Mouse (Mus musculus): ENCODE results near the gene Cd79b.
A peak's percentile ranks its signal among the peaks of the same experiment; 100 is the strongest.

The Cd79b gene

DNA sequence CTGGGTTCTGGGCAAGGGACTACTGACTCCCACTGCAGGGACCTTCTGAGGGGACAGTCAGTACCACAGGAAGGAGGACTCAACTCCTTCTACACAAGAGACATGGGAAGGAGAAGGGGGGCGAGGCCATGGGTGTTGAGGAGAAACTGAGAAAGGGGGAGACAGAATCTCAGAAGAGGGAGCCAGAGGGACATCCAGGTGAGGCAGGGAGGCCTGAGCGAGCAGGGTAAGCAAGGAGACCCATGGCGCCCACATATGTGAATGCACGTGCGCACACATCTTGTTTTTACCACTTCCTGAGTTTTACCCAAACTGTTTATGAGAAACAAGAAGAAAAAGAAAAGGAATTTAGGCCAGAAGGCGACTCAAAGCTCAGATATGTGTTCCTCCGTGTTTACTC lies 3.2 kb upstream of the Cd79b start:
- peak; percentile 72 for DNase-seq

- no peak for DNase-seq
Measured at GRCm38 (mm10) chr11:106316416-106316815, 1.9 kb upstream of the Cd79b start.

DNA sequence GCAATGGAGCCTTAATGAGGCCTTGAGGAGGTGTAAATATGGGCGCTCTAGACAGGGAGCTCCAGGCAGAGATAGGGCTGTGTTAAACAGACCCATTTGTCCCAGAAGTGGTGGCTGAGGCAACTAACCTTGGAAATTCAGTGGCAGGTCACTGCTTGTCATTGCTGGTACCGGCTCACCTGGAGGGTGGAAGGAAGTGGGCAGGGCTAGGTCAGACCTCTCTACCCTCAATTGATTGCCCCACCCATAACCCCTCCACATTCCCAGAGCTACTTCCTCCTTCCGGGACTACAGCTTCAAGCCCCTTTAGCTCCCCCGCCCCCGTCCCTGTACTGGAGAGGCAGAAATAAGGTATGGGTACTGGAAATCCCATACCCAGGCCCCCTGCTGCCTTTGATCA lies 1.0 kb downstream of the Cd79b start:
- DNase-seq = peak; percentile 34

- DNase-seq = no peak
Measured at GRCm38 (mm10) chr11:106310123-106310522, 4.4 kb downstream of the Cd79b start.

DNA sequence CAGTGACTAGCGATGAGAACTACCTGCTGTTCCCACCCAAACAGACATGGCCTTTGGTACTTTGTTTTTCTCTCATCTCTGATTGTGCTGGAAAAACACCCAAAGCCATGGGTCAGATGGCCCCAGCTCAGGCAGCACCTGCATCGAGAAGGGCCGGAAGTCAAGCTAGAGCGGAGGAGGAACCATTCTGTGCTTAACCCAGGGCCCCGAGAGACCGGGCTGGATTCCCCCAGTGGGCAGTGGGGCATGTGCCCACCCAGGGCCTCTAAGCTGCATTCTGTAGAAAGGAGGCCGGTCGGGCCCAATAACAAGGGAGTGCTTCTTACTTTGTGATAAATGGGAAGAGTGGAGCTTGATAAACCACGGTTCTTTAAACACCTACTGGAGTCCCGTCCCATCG lies 6.4 kb downstream of the Cd79b start:
- DNase-seq = no peak

GRCm38 (mm10) chr11:106307432-106307831 lies 7.1 kb downstream of the Cd79b start:
- DNase-seq = no peak

GRCm38 (mm10) chr11:106306758-106307157 lies 7.8 kb downstream of the Cd79b start:
- no peak for DNase-seq

DNA sequence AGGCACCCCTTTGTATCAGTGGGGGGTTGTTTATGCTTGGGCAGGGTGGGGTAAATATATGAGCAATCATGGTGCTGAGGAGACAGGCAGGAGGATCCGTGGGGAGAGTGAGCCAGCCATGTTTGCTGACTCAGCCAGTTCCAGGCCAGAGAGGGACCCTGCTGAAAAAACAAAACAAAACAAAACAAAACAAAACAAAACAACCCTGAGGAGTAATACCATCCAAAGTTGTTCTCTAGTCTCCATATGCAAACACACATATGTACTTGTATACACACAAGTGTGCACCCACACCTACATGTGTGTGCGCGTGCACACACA lies 8.5 kb downstream of the Cd79b start:
- DNase-seq = no peak

DNA sequence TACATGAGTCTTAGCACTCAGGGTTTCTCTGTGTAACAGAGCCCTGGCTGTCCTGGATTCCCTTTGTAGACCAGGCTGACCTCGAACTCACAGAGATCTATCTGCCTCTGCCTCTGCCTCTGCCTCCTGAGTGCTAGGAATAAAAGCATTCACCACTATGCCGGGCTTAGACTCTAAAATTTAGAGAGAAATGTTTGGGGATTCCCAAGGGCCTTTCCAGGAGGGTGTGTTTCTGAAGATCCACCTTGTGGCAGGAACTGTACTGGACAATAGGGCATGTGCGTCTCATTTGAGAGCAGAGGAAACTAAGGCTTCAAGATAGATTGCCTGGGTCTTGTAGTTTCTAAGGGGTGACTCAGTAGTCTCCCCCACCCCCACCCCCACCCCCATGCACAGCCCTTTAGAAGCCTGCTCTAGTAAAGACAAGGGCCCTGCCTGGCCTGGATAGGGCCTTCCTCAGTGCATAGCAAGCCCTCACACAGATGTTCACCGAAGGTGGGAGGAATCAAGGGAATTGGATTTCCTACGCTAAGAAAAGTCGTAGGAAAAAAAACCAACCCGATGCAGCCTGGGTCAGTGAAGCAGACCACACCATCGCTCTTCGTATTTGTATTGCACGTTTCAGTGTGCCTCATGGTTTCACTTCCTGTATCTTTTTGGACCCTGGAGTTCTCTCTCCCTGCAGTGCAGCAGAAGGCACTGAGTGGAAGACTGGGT lies 9.1 kb downstream of the Cd79b start:
- DNase-seq = no peak

DNA sequence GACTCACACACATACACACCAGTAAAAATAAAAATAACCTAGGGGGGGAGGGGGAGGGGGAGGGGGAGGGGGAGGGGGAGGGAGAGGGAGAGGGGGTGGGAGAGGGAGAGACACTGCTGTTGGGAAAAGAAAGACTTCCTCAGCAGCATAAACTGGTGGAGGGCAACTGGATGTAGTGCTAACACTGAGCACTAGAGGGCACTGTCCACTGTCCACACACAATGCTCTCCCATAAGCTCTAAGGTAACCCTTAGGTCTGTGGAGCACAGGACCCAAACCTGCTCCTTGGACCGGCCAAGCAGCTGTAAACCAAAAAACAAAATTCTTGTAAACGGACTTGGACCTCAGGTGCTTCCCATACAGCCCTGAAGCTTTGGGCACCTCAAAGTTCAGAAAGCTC lies 11.9 kb downstream of the Cd79b start:
- peak; percentile 76 for DNase-seq

DNA sequence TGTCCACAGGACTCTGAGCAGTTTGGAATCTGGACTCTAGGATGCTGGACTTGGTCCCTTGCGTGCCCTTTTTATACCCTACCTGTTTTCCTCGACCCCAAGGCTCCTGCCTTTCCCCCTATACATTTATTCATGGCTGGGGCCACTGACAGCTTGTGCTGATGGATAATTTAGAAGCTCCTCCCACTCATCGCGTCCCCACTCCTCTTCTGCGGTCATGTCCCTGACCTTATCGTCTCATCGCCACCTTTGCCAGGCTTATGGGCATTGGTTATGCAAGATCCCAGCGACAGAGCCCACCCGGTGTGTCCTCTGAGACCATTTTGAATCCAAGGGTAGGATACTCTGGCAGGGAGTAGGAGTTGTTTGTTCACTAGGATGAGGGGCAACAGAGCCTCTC lies 12.8 kb downstream of the Cd79b start, which contains the start of gene Gh:
Gh (minus strand) TSS at position 101 of the 400 bp plus-strand sequence.
- no peak for DNase-seq

DNA sequence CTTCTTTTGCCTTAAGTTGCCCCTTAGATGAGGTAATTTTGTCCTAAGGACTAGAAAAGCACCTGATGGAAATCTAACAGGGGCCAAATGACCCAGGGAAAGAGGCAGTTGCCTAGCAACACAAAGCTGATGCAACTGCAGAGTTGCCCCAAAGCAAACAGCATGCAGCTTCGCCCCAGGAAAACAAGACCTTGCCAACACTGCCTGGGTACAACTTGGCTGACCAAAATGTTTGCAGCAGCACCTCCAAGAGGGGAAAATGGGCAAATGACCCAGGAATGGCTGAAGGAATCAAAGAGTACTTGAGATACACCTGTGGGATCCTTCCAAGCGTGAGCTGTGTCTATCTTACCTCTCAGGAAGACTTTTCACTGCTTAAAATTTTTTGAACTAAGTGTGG lies 22.7 kb downstream of the Cd79b start:
- DNase-seq = no peak

GRCm38 (mm10) chr11:106290376-106290775 lies 24.2 kb downstream of the Cd79b start:
- no peak for DNase-seq

GRCm38 (mm10) chr11:106289369-106289768 lies 25.2 kb downstream of the Cd79b start:
- peak; percentile 43 for DNase-seq

GRCm38 (mm10) chr11:106286987-106287386 lies 27.6 kb downstream of the Cd79b start:
- DNase-seq = peak; percentile 2

DNA sequence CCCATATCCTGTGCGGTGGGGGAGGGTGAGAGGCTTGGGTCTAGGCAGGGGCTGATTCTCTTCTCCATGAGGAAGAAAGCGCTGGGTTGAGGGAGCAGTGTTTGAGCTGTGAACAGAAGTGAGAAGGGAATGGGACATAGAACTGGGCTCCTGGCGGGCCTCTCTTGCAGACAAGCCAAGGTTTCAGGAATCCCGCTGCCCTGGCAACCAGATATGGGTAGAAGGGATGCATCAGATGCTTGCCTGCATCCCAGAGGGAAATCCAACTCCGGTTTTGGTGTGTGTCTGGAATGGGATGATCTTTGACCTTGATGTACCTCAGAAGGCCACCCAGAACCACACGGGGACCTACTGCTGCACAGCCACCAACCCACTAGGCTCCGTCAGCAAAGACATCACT lies 28.4 kb downstream of the Cd79b start:
- no peak for DNase-seq

GRCm38 (mm10) chr11:106284126-106284525 lies 30.4 kb downstream of the Cd79b start:
- no peak for DNase-seq

- no peak for DNase-seq
Measured at GRCm38 (mm10) chr11:106283371-106283770, 31.2 kb downstream of the Cd79b start.

GRCm38 (mm10) chr11:106282452-106282851 lies 32.1 kb downstream of the Cd79b start:
- DNase-seq = no peak

GRCm38 (mm10) chr11:106276454-106276853 lies 38.1 kb downstream of the Cd79b start, which contains the start of gene Tcam1:
Gene Tcam1 (plus strand): TSS chr11:106276672.
- DNase-seq = peak; percentile 94

GRCm38 (mm10) chr11:106274971-106275411 lies 39.6 kb downstream of the Cd79b start:
- DNase-seq = peak; percentile 16

GRCm38 (mm10) chr11:106274374-106274773 lies 40.2 kb downstream of the Cd79b start:
- peak; percentile 2 for DNase-seq

GRCm38 (mm10) chr11:106273811-106274210 lies 40.8 kb downstream of the Cd79b start:
- DNase-seq = peak; percentile 5

DNA sequence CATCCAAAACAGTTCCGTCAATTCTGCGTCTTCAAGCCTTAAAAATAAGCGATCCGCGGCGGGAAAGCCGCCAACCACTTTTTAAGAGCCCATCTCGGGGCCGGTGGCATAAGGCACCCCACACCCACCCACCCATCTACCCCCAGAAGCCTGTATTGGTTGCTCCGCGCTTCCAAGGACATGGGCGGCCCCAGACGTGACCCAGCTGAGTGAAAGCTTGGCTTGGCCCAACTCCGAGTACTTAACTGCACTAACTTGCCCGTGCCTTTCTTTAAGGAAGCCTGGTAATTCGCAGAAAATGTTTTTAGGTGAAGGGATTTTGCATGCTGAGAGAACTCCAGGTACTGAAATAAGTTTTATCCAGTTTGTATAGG lies 41.3 kb downstream of the Cd79b start:
- no peak for DNase-seq

- DNase-seq = peak; percentile 99
Measured at GRCm38 (mm10) chr11:106272644-106273310, 41.8 kb downstream of the Cd79b start, which contains the start of gene Smarcd2. Gene Smarcd2 (minus strand): TSS chr11:106272972.
